Mouse (Mus musculus): ENCODE data around the gene D6Ertd527e. TPM values are rescaled to one million over a fixed set of nuclear protein-coding genes. Genes with fewer than 3 reads are reported as not detected.
A peak's percentile ranks its signal among the peaks of the same experiment; 100 is the strongest.

D6Ertd527e gene
- 2.8 and 4.2 TPM in 2 replicates for polyA plus RNA-seq (2012; rRNA removed)

DNA sequence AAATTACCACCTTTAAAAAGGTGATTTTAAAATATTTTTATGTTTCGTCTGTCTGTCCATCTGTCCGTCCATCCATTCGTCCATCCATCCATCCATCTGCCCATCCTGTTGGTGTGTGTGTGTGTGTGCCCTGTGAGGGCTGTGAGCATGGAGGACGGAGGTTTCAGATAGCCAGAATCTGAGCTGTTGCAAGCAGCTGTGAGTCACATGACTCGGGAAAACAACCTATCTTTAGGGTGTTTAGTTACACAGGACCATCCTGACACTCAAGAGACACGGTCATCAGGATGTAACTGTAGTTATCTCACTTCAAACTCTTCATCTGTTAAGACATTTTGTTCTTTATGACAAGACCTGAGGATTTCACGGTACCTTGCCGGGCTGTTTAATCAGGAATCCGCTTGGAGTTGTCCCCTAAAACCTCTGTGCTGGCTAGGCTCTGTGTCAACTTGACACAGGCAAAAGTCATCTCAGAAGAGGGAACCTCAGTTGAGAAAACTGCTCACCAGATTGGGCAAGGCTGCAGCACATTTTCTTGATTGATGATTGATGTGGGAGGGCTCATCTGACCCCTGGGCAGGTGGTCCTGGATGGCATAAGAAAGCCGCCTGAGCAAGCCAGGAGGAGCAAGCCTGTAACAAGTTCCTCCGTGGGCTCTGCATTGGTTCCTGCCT lies at the start of gene D6Ertd527e:
TSS of gene D6Ertd527e (plus strand) at position 624 of the 674 bp plus-strand sequence.
- Histone ChIP-seq H3K27me3 (ENCODE audit: control insufficient read depth, insufficient read depth, low read length) (no peaks in the 10 kb centered on the region), H3K36me3 (ENCODE audit: control insufficient read depth, insufficient read depth, low read length) (no peaks in the 10 kb centered on the region), H3K4me3 (ENCODE audit: low read depth, low read length) (no peak within 1 kb of the TSS), H3K4me1 (ENCODE audit: control insufficient read depth, insufficient read depth, insufficient read length, low read length) (0 out of 2 replicates have a peak, but pooled peaks cover 3% of the 10 kb centered on the region), H3K27ac (ENCODE audit: insufficient read depth, low read depth, low read length) (no peak within 1 kb of the TSS)
- TF ChIP-seq POLR2A (IDR thresholded peaks at IDR 0.05; ENCODE audit: low read depth, low read length) (no peak), CTCF (IDR thresholded peaks at IDR 0.05; ENCODE audit: extremely low read depth, insufficient read length, insufficient replicate concordance, low read depth, low read length) (no peak)
- 81% methylated on average over 11 of the region's 11 CpGs for WGBS

GRCm38 (mm10) chr6:87059754-87060153 lies 44.8 kb upstream of the D6Ertd527e start:
- Histone ChIP-seq H3K27ac (ENCODE audit: insufficient read depth, low read depth, low read length) (no peak overlapping the region), H3K4me3 (ENCODE audit: low read depth, low read length) (no peak overlapping the region), H3K36me3 (ENCODE audit: control insufficient read depth, insufficient read depth, low read length) (peaks cover 70% of the 10 kb centered on the region), H3K4me1 (ENCODE audit: control insufficient read depth, insufficient read depth, insufficient read length, low read length) (no peaks in the 10 kb centered on the region), H3K27me3 (ENCODE audit: control insufficient read depth, insufficient read depth, low read length) (no peaks in the 10 kb centered on the region)
- WGBS = 89% methylated on average over 1 of the region's 1 CpGs
- TF ChIP-seq POLR2A (IDR thresholded peaks at IDR 0.05; ENCODE audit: low read depth, low read length) = no peak
- no peak for TF ChIP-seq CTCF (IDR thresholded peaks at IDR 0.05; ENCODE audit: extremely low read depth, insufficient read length, insufficient replicate concordance, low read depth, low read length)

GRCm38 (mm10) chr6:87063586-87063985 lies 41.0 kb upstream of the D6Ertd527e start:
- no peak overlapping the region for H3K4me3 ChIP-seq (ENCODE audit: low read depth, low read length)
- no peak for TF ChIP-seq CTCF (IDR thresholded peaks at IDR 0.05; ENCODE audit: extremely low read depth, insufficient read length, insufficient replicate concordance, low read depth, low read length)
- TF ChIP-seq POLR2A (IDR thresholded peaks at IDR 0.05; ENCODE audit: low read depth, low read length) = no peak
- H3K27ac ChIP-seq (ENCODE audit: insufficient read depth, low read depth, low read length) = no peak overlapping the region
- no peaks in the 10 kb centered on the region for H3K27me3 ChIP-seq (ENCODE audit: control insufficient read depth, insufficient read depth, low read length)
- H3K36me3 ChIP-seq (ENCODE audit: control insufficient read depth, insufficient read depth, low read length) = peaks cover 69% of the 10 kb centered on the region
- no peaks in the 10 kb centered on the region for H3K4me1 ChIP-seq (ENCODE audit: control insufficient read depth, insufficient read depth, insufficient read length, low read length)
- 93% methylated on average over 4 of the region's 4 CpGs for WGBS

GRCm38 (mm10) chr6:87068209-87068608 lies 36.3 kb upstream of the D6Ertd527e start:
- peak overlapping the region; percentile 58; the same call in 1 of the 2 replicates for H3K27ac ChIP-seq (ENCODE audit: insufficient read depth, low read depth, low read length)
- no peak for TF ChIP-seq CTCF (IDR thresholded peaks at IDR 0.05; ENCODE audit: extremely low read depth, insufficient read length, insufficient replicate concordance, low read depth, low read length)
- no peak for TF ChIP-seq POLR2A (IDR thresholded peaks at IDR 0.05; ENCODE audit: low read depth, low read length)
- peaks cover 13% of the 10 kb centered on the region; the same call in 1 of the 2 replicates for H3K4me1 ChIP-seq (ENCODE audit: control insufficient read depth, insufficient read depth, insufficient read length, low read length)
- no peaks in the 10 kb centered on the region for H3K27me3 ChIP-seq (ENCODE audit: control insufficient read depth, insufficient read depth, low read length)
- 72% methylated on average over 2 of the region's 2 CpGs for WGBS
- H3K36me3 ChIP-seq (ENCODE audit: control insufficient read depth, insufficient read depth, low read length) = peaks cover 69% of the 10 kb centered on the region
- H3K4me3 ChIP-seq (ENCODE audit: low read depth, low read length) = no peak overlapping the region

- Histone ChIP-seq H3K27me3 (ENCODE audit: control insufficient read depth, insufficient read depth, low read length) (no peaks in the 10 kb centered on the region), H3K27ac (ENCODE audit: insufficient read depth, low read depth, low read length) (peak overlapping the region; percentile 58), H3K4me1 (ENCODE audit: control insufficient read depth, insufficient read depth, insufficient read length, low read length) (peaks cover 13% of the 10 kb centered on the region; the same call in 1 of the 2 replicates), H3K4me3 (ENCODE audit: low read depth, low read length) (no peak overlapping the region), H3K36me3 (ENCODE audit: control insufficient read depth, insufficient read depth, low read length) (peaks cover 71% of the 10 kb centered on the region)
- WGBS = 23% methylated on average over 7 of the region's 7 CpGs
- TF ChIP-seq CTCF (IDR thresholded peaks at IDR 0.05; ENCODE audit: extremely low read depth, insufficient read length, insufficient replicate concordance, low read depth, low read length) (no peak), POLR2A (IDR thresholded peaks at IDR 0.05; ENCODE audit: low read depth, low read length) (no peak)
Observed at GRCm38 (mm10) chr6:87069195-87069900, 35.2 kb upstream of the D6Ertd527e start.

- 82% methylated on average over 4 of the region's 4 CpGs for WGBS
- no peaks in the 10 kb centered on the region for H3K27me3 ChIP-seq (ENCODE audit: control insufficient read depth, insufficient read depth, low read length)
- no peak overlapping the region for H3K4me3 ChIP-seq (ENCODE audit: low read depth, low read length)
- peaks cover 64% of the 10 kb centered on the region for H3K36me3 ChIP-seq (ENCODE audit: control insufficient read depth, insufficient read depth, low read length)
- peaks cover 13% of the 10 kb centered on the region; the same call in 1 of the 2 replicates for H3K4me1 ChIP-seq (ENCODE audit: control insufficient read depth, insufficient read depth, insufficient read length, low read length)
- no peak overlapping the region for H3K27ac ChIP-seq (ENCODE audit: insufficient read depth, low read depth, low read length)
- TF ChIP-seq POLR2A (IDR thresholded peaks at IDR 0.05; ENCODE audit: low read depth, low read length) (no peak), CTCF (IDR thresholded peaks at IDR 0.05; ENCODE audit: extremely low read depth, insufficient read length, insufficient replicate concordance, low read depth, low read length) (no peak)
Observed at GRCm38 (mm10) chr6:87070641-87071040, 33.9 kb upstream of the D6Ertd527e start.

- H3K36me3 ChIP-seq (ENCODE audit: control insufficient read depth, insufficient read depth, low read length) = peaks cover 67% of the 10 kb centered on the region
- no peaks in the 10 kb centered on the region for H3K27me3 ChIP-seq (ENCODE audit: control insufficient read depth, insufficient read depth, low read length)
- 51% methylated on average over 4 of the region's 4 CpGs for WGBS
- H3K4me3 ChIP-seq (ENCODE audit: low read depth, low read length) = no peak overlapping the region
- no peak overlapping the region for H3K27ac ChIP-seq (ENCODE audit: insufficient read depth, low read depth, low read length)
- H3K4me1 ChIP-seq (ENCODE audit: control insufficient read depth, insufficient read depth, insufficient read length, low read length) = peaks cover 13% of the 10 kb centered on the region; the same call in 1 of the 2 replicates
- TF ChIP-seq CTCF (IDR thresholded peaks at IDR 0.05; ENCODE audit: extremely low read depth, insufficient read length, insufficient replicate concordance, low read depth, low read length) (no peak), POLR2A (IDR thresholded peaks at IDR 0.05; ENCODE audit: low read depth, low read length) (no peak)
Observed at GRCm38 (mm10) chr6:87072759-87073158, 31.8 kb upstream of the D6Ertd527e start.
